ENCODE assay signal across 10 mouse cellular contexts in the genomic region with DNA sequence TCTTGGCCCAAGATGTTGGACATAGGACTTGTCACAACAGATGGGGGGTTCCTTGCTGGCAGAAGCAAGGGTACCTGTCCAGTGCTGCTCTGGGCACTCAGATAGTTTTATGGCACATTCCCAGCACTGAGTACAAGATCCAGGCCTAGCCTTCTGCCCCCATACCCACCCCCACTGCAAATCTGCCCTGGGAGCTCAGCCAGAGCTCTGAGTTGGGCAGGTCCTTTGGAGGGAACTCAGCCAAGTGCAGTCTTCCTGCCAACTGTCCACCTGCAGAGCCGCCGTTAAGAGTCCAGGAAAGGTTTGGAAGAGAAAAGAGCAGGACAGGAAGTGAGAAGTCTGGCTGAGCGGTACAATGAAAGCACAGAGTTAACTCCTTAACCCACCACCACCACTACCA. TPM values are rescaled to one million over a fixed set of nuclear protein-coding genes. Genes with fewer than 3 reads are reported as not detected.
DNase-seq lines count a peak whose midpoint lies in the region; ATAC-seq lines count a peak whose summit lies in the region.
"Had no signal": no experiment of that assay in that cellular context is flagged by ENCODE, and none has a peak within 500 bp of the region (broad histone marks: within the 10 kb centered on the region; RNA-seq: fewer than 3 reads in every experiment).

No protein-coding gene starts in this region.

- H3K4me2 ChIP-seq in kidney, embryonic 15.5 days: no peak overlapping the region
- H3K4me2 ChIP-seq in intestine, embryonic 16.5 days (ENCODE audit: low read depth, low read length): no peak overlapping the region

- H3K9ac ChIP-seq in kidney, embryonic 15.5 days: no peak overlapping the region
- H3K9ac ChIP-seq in intestine, embryonic 16.5 days (ENCODE audit: low read depth, low read length): no peak overlapping the region

- H3K27ac ChIP-seq in kidney, embryonic 15.5 days: no peak overlapping the region
- no peak overlapping the region for H3K27ac ChIP-seq in intestine, embryonic 16.5 days (ENCODE audit: low read length)

- peaks cover 21% of the 10 kb centered on the region for H3K4me1 ChIP-seq in kidney, embryonic 15.5 days
- peaks cover 16% of the 10 kb centered on the region for H3K4me1 ChIP-seq in intestine, embryonic 16.5 days (ENCODE audit: control insufficient read depth, insufficient read depth, low read length)

- no peaks in the 10 kb centered on the region for H3K9me3 ChIP-seq in kidney, embryonic 15.5 days (replicated peaks)
- H3K9me3 ChIP-seq in intestine, embryonic 16.5 days (ENCODE audit: control insufficient read depth, low read length): no peaks in the 10 kb centered on the region
- H3K9me3 ChIP-seq: G1E had no signal

- WGBS in kidney, embryonic 15.5 days: 69% methylated on average over 3 of the region's 3 CpGs
- WGBS in intestine, embryonic 16.5 days: 60% methylated on average over 3 of the region's 3 CpGs

- H3K4me3 ChIP-seq in kidney, embryonic 15.5 days (replicated peaks): no peak overlapping the region
- H3K4me3 ChIP-seq in intestine, embryonic 16.5 days (ENCODE audit: low read length): no peak overlapping the region

- ATAC-seq in kidney, embryonic 15.5 days (replicated peaks; ENCODE audit: low FRiP score): no peak
- no peak for ATAC-seq in intestine, embryonic 16.5 days

- no peaks in the 10 kb centered on the region for H3K27me3 ChIP-seq in kidney, embryonic 15.5 days
- H3K27me3 ChIP-seq in intestine, embryonic 16.5 days (replicated peaks; ENCODE audit: control insufficient read depth, insufficient read depth, low read length): no peaks in the 10 kb centered on the region

- no peaks in the 10 kb centered on the region for H3K36me3 ChIP-seq in kidney, embryonic 15.5 days
- no peaks in the 10 kb centered on the region for H3K36me3 ChIP-seq in intestine, embryonic 16.5 days (ENCODE audit: control insufficient read depth, insufficient read depth, low read length)

- peak; percentile 89 for DNase-seq in kidney, adult 11 months
- DNase-seq in cerebellum, adult 11-12 months: peak; percentile 92
- peak; percentile 89 to 91 for DNase-seq in cerebellum, postnatal 36 days
- peak; percentile 51 for DNase-seq in lung, postnatal 10 days
- no peak for DNase-seq in embryo, embryonic 9.5 days (ENCODE audit: extremely low spot score)
- DNase-seq in gastrocnemius, adult 18-20 months (ENCODE audit: low spot score): no peak
- DNase-seq: layer of hippocampus, postnatal 36 days had no signal

RNA-seq across cellular contexts. Expression of gene Gm20518, which starts 1.1 kb away (rescaled TPM):
- 0.57 and 1.1 TPM in 2 replicates for polyA plus RNA-seq in kidney, embryonic 15.5 days (2015; fragmentation: Nextera tagmentation; extraction: Ambion mirVana)
- polyA plus RNA-seq in intestine, embryonic 16.5 days (2015; fragmentation: Nextera tagmentation; extraction: Ambion mirVana): 0.26 and 0.31 TPM in 2 replicates
- under 1 TPM; 0.05 to 0.09 TPM for total RNA-seq in gastrocnemius, adult 18-20 months (2021)

RNA-seq across cellular contexts. Expression of gene Tssk1, which starts 1.4 kb away (rescaled TPM):
- polyA plus RNA-seq in kidney, embryonic 15.5 days (2015; fragmentation: Nextera tagmentation; extraction: Ambion mirVana): not detected in 2 replicates
- polyA plus RNA-seq in intestine, embryonic 16.5 days (2015; fragmentation: Nextera tagmentation; extraction: Ambion mirVana): 0.05 TPM in 1 of 2 replicates, not detected in the other
- total RNA-seq in gastrocnemius, adult 18-20 months (2021): under 1 TPM in 1 of 2 experiments, not detected in 1; 0.07 TPM
- total RNA-seq: layer of hippocampus, postnatal 36 days had no signal
- polyA plus RNA-seq: G1E had no signal

RNA-seq across cellular contexts. Expression of gene Dgcr2, which starts 5.8 kb away (rescaled TPM):
- 86.0 and 91.9 TPM in 2 replicates for polyA plus RNA-seq in kidney, embryonic 15.5 days (2015; fragmentation: Nextera tagmentation; extraction: Ambion mirVana)
- polyA plus RNA-seq in intestine, embryonic 16.5 days (2015; fragmentation: Nextera tagmentation; extraction: Ambion mirVana): 65.4 and 67.4 TPM in 2 replicates
- 10 to 100 TPM; 20.3 to 21.4 TPM for total RNA-seq in gastrocnemius, adult 18-20 months (2021)

RNA-seq across cellular contexts. Expression of gene Tssk2, which starts 5.8 kb away (rescaled TPM):
- polyA plus RNA-seq in kidney, embryonic 15.5 days (2015; fragmentation: Nextera tagmentation; extraction: Ambion mirVana): 0.12 TPM in 1 of 2 replicates, not detected in the other
- polyA plus RNA-seq in intestine, embryonic 16.5 days (2015; fragmentation: Nextera tagmentation; extraction: Ambion mirVana): not detected in 2 replicates
- not detected for total RNA-seq in gastrocnemius, adult 18-20 months (2021)
- total RNA-seq: G1E; layer of hippocampus, postnatal 36 days had no signal
- polyA plus RNA-seq: G1E had no signal

RNA-seq across cellular contexts. Expression of gene Ess2, which starts 18.5 kb away (rescaled TPM):
- polyA plus RNA-seq in kidney, embryonic 15.5 days (2015; fragmentation: Nextera tagmentation; extraction: Ambion mirVana): 39.0 and 42.3 TPM in 2 replicates
- 28.8 and 29.5 TPM in 2 replicates for polyA plus RNA-seq in intestine, embryonic 16.5 days (2015; fragmentation: Nextera tagmentation; extraction: Ambion mirVana)
- 1 to 10 TPM; 5.7 to 6.0 TPM for total RNA-seq in gastrocnemius, adult 18-20 months (2021)

Comparison
In these comparisons a context has a peak if more than half of its experiments do, and no peak if none do; other contexts are left out.
1. DNase-seq: peak in kidney, adult 11 months (single experiment), cerebellum, adult 11-12 months (single experiment), cerebellum, postnatal 36 days (2 of 2) and lung, postnatal 10 days (single experiment); none in embryo, embryonic 9.5 days (single experiment) and gastrocnemius, adult 18-20 months (single experiment).